Mouse (Mus musculus) cerebellum, adult 2 months (tissue): ENCODE data around the gene Kyat3. TPM values are rescaled to one million over a fixed set of nuclear protein-coding genes. Genes with fewer than 3 reads are reported as not detected.
"Not testable (repeated sequence)": the region's sequence is repeated elsewhere in the genome, so short reads cannot be mapped to it uniquely, and the experiment has no call there.

Source experiments
- DNase-seq, 2 experiments: peaks; one replicate each; pipeline ENCODE4 v3.0.0; 2021
- H3K27ac ChIP-seq: fragments of 200-500 bp; 2 replicates; pipeline ENCODE4 v1.5.1; 2012; ENCODE audit warnings: low read length, control low read depth, inconsistent platforms; ENCODE audit not compliant: insufficient read depth
- H3K27me3 ChIP-seq: fragments of 200-500 bp; 2 replicates; pipeline ENCODE4 v1.6.1; 2012; ENCODE audit warnings: inconsistent platforms, mild to moderate bottlenecking, low read length, moderate library complexity; ENCODE audit not compliant: control insufficient read depth, insufficient read depth
- H3K4me1 ChIP-seq: fragments of 200-500 bp; 2 replicates; pipeline ENCODE4 v1.6.1; 2011; ENCODE audit warnings: low read length; ENCODE audit not compliant: control insufficient read depth, insufficient read depth
- H3K4me3 ChIP-seq: fragments of 200-500 bp; replicated peaks from 2 replicates; pipeline ENCODE3; 2011; ENCODE audit warnings: mild to moderate bottlenecking, low read depth, low read length, control low read depth; ENCODE audit not compliant: insufficient read depth
- CTCF ChIP-seq: fragments of 200-500 bp; IDR thresholded peaks from 2 replicates; pipeline ENCODE4 v1.5.1; 2011; ENCODE audit warnings: low read depth, mild to moderate bottlenecking, control low read depth, low read length, moderate library complexity, borderline replicate concordance; ENCODE audit not compliant: insufficient read depth
- POLR2A ChIP-seq: fragments of 200-500 bp; IDR thresholded peaks from 2 replicates; pipeline ENCODE4 v1.6.1; 2011; ENCODE audit warnings: low read length, control low read depth, borderline replicate concordance; ENCODE audit not compliant: insufficient read depth
- WGBS: fragments of 180-500 bp; shearing (Covaris S2); methylation state at CpG from one replicate; pipeline ENCODE4 v1.1.7; 2018; 5-methylcytosine and 5-hydroxymethylcytosine counted together
- polyA plus RNA-seq: library from polyadenylated mRNA; depleted of rRNA; stranded (reverse); fragments of >200 nt; gene quantifications from 2 replicates; pipeline ENCODE4 v1.2.3, GENCODE M21; 2012

The Kyat3 gene
- polyA plus RNA-seq, 1 experiment: 6.5 TPM

- Histone ChIP-seq H3K4me3 (no peak overlapping the region), H3K27me3 (no peaks in the 10 kb centered on the region), H3K4me1 (no peaks in the 10 kb centered on the region), H3K27ac (no peak overlapping the region)
- no peak for TF ChIP-seq POLR2A
- TF ChIP-seq CTCF: peak; percentile 54; the same call in 1 of the 2 replicates
- 45% methylated on average over 13 of the region's 13 CpGs for WGBS
- peak; percentile 60 to 65 for DNase-seq
Measured at GRCm38 (mm10) chr3:142708849-142709419, 8.1 kb downstream of the Kyat3 start.

GRCm38 (mm10) chr3:142710360-142711007, 9.6 kb downstream of the Kyat3 start:
- peak in 1 of 2 experiments; percentile 7 for DNase-seq
- no peak for TF ChIP-seq POLR2A
- TF ChIP-seq CTCF: peak; percentile 49; the same call in 1 of the 2 replicates
- H3K27ac ChIP-seq: no peak overlapping the region
- H3K4me1 ChIP-seq: no peaks in the 10 kb centered on the region
- no peaks in the 10 kb centered on the region for H3K27me3 ChIP-seq
- H3K4me3 ChIP-seq: no peak overlapping the region
- WGBS: 38% methylated on average over 10 of the region's 10 CpGs

GRCm38 (mm10) chr3:142711372-142711771, 10.5 kb downstream of the Kyat3 start:
- Histone ChIP-seq H3K4me1 (no peaks in the 10 kb centered on the region), H3K4me3 (no peak overlapping the region), H3K27ac (no peak overlapping the region), H3K27me3 (no peaks in the 10 kb centered on the region)
- no peak for DNase-seq
- TF ChIP-seq CTCF (no peak), POLR2A (no peak)
- 93% methylated on average over 5 of the region's 5 CpGs for WGBS

GRCm38 (mm10) chr3:142712401-142713040, 11.7 kb downstream of the Kyat3 start:
- not testable (repeated sequence) for H3K27ac ChIP-seq, H3K4me1 ChIP-seq, H3K27me3 ChIP-seq, DNase-seq, H3K4me3 ChIP-seq
- WGBS: 85% methylated on average over 18 of the region's 18 CpGs

- Histone ChIP-seq H3K4me3 (no peak overlapping the region), H3K27me3 (no peaks in the 10 kb centered on the region), H3K27ac (no peak overlapping the region), H3K4me1 (no peaks in the 10 kb centered on the region)
- TF ChIP-seq CTCF: no peak
- TF ChIP-seq POLR2A: no peak
- WGBS: 82% methylated on average over 2 of the region's 2 CpGs
- no peak for DNase-seq
Measured at GRCm38 (mm10) chr3:142725481-142725880, 24.6 kb downstream of the Kyat3 start.

- DNase-seq: no peak
- Histone ChIP-seq H3K4me1 (no peaks in the 10 kb centered on the region), H3K27ac (no peak overlapping the region), H3K4me3 (no peak overlapping the region), H3K27me3 (no peaks in the 10 kb centered on the region)
- WGBS: 70% methylated on average over 22 of the region's 22 CpGs
- no peak for TF ChIP-seq CTCF
- no peak for TF ChIP-seq POLR2A
Measured at GRCm38 (mm10) chr3:142725969-142726672, 25.3 kb downstream of the Kyat3 start.

- no peak overlapping the region for H3K27ac ChIP-seq
- TF ChIP-seq CTCF: no peak
- TF ChIP-seq POLR2A: no peak
- no peaks in the 10 kb centered on the region for H3K4me1 ChIP-seq
- no peaks in the 10 kb centered on the region for H3K27me3 ChIP-seq
- 35% methylated on average over 12 of the region's 12 CpGs for WGBS
- DNase-seq: no peak
- H3K4me3 ChIP-seq: no peak overlapping the region
Measured at GRCm38 (mm10) chr3:142734291-142734690, 33.4 kb downstream of the Kyat3 start.

GRCm38 (mm10) chr3:142740896-142741295, 40.0 kb downstream of the Kyat3 start:
- no peaks in the 10 kb centered on the region for H3K4me1 ChIP-seq
- no peak overlapping the region for H3K27ac ChIP-seq
- no peak for DNase-seq
- no peak overlapping the region for H3K4me3 ChIP-seq
- WGBS: 75% methylated on average over 7 of the region's 7 CpGs
- H3K27me3 ChIP-seq: no peaks in the 10 kb centered on the region
- no peak for TF ChIP-seq POLR2A
- no peak for TF ChIP-seq CTCF
